Mouse (Mus musculus): ENCODE measurements at regions not wholly inside any gene's neighbourhood (a gene's known extent, or its start where the extent isn't known, plus 50 kb on each side); places are given as distances from the start of the nearest gene placed in this dataset.

- WGBS: 37% methylated on average over 6 of the region's 6 CpGs
- Histone ChIP-seq H3K36me3 (replicated peaks) (no peaks in the 10 kb centered on the region), H3K9me3 (no peaks in the 10 kb centered on the region), H3K9ac (no peak overlapping the region), H3K4me2 (no peak overlapping the region), H3K27ac (0 out of 2 replicates have a peak overlapping the region, but pooled peaks have one; percentile 29), H3K27me3 (replicated peaks) (no peaks in the 10 kb centered on the region), H3K4me1 (peaks cover 17% of the 10 kb centered on the region; the same call in 1 of the 2 replicates), H3K4me3 (no peak overlapping the region)
- ATAC-seq (replicated peaks): no peak; the same call in 1 of the 2 replicates
Observed at GRCm38 (mm10) chr4:87384469-87385044, 154.3 kb upstream of the Slc24a2 start.

- H3K4me1 ChIP-seq: 0 out of 2 replicates have a peak, but pooled peaks cover 12% of the 10 kb centered on the region
- H3K4me3 ChIP-seq: no peak overlapping the region
- H3K27ac ChIP-seq: no peak overlapping the region
- ATAC-seq (replicated peaks): no peak
- no peaks in the 10 kb centered on the region for H3K9me3 ChIP-seq
- H3K36me3 ChIP-seq (replicated peaks): no peaks in the 10 kb centered on the region
- no peak overlapping the region for H3K9ac ChIP-seq
- WGBS: 84% methylated on average over 5 of the region's 5 CpGs
- no peaks in the 10 kb centered on the region for H3K27me3 ChIP-seq (replicated peaks)
- H3K4me2 ChIP-seq: no peak overlapping the region
Observed at GRCm38 (mm10) chr4:87380716-87381115, 150.4 kb upstream of the Slc24a2 start.

- H3K9me3 ChIP-seq: no peaks in the 10 kb centered on the region
- no peak overlapping the region for H3K27ac ChIP-seq
- no peak overlapping the region for H3K4me2 ChIP-seq
- no peaks in the 10 kb centered on the region for H3K27me3 ChIP-seq (replicated peaks)
- H3K4me3 ChIP-seq: no peak overlapping the region
- no peak overlapping the region for H3K9ac ChIP-seq
- 0 out of 2 replicates have a peak, but pooled peaks cover 5% of the 10 kb centered on the region for H3K4me1 ChIP-seq
- H3K36me3 ChIP-seq (replicated peaks): no peaks in the 10 kb centered on the region
- ATAC-seq (replicated peaks): no peak
- WGBS: 72% methylated on average over 4 of the region's 4 CpGs
Observed at GRCm38 (mm10) chr4:87379516-87380173, 149.4 kb upstream of the Slc24a2 start.

GRCm38 (mm10) chr4:87371960-87372359 lies 141.7 kb upstream of the Slc24a2 start:
- Histone ChIP-seq H3K27me3 (replicated peaks) (no peaks in the 10 kb centered on the region), H3K4me1 (peaks cover 24% of the 10 kb centered on the region), H3K36me3 (replicated peaks) (no peaks in the 10 kb centered on the region), H3K4me3 (no peak overlapping the region), H3K4me2 (no peak overlapping the region), H3K9me3 (no peaks in the 10 kb centered on the region), H3K27ac (no peak overlapping the region), H3K9ac (no peak overlapping the region)
- no peak for ATAC-seq (replicated peaks)
- 44% methylated on average over 7 of the region's 7 CpGs for WGBS

GRCm38 (mm10) chr4:87369626-87370234 lies 139.5 kb upstream of the Slc24a2 start:
- ATAC-seq (replicated peaks): peak; percentile 22; the same call in 1 of the 2 replicates
- H3K4me3 ChIP-seq: no peak overlapping the region
- H3K27me3 ChIP-seq (replicated peaks): no peaks in the 10 kb centered on the region
- no peaks in the 10 kb centered on the region for H3K9me3 ChIP-seq
- no peaks in the 10 kb centered on the region for H3K36me3 ChIP-seq (replicated peaks)
- H3K4me1 ChIP-seq: peaks cover 24% of the 10 kb centered on the region
- peak overlapping the region; percentile 56 for H3K4me2 ChIP-seq
- H3K27ac ChIP-seq: peak overlapping the region; percentile 88; the same call in 1 of the 2 replicates
- 7% methylated on average over 14 of the region's 14 CpGs for WGBS
- no peak overlapping the region for H3K9ac ChIP-seq

- Histone ChIP-seq H3K4me1 (peaks cover 24% of the 10 kb centered on the region), H3K27me3 (replicated peaks) (no peaks in the 10 kb centered on the region), H3K4me3 (peak overlapping the region; percentile 41), H3K9me3 (no peaks in the 10 kb centered on the region), H3K36me3 (replicated peaks) (no peaks in the 10 kb centered on the region), H3K27ac (peak overlapping the region; percentile 88), H3K4me2 (peak overlapping the region; percentile 56), H3K9ac (peak overlapping the region; percentile 62)
- 2% methylated on average over 20 of the region's 20 CpGs for WGBS
- peak; percentile 89 for ATAC-seq (replicated peaks)
Observed at GRCm38 (mm10) chr4:87368413-87369160, 138.3 kb upstream of the Slc24a2 start.

- Histone ChIP-seq H3K36me3 (replicated peaks) (no peaks in the 10 kb centered on the region), H3K9ac (peak overlapping the region; percentile 62), H3K4me3 (peak overlapping the region; percentile 41), H3K4me1 (peaks cover 24% of the 10 kb centered on the region), H3K27ac (peak overlapping the region; percentile 88), H3K9me3 (no peaks in the 10 kb centered on the region), H3K27me3 (replicated peaks) (no peaks in the 10 kb centered on the region), H3K4me2 (peak overlapping the region; percentile 56)
- ATAC-seq (replicated peaks): peak; percentile 90
- WGBS: 7% methylated on average over 19 of the region's 19 CpGs
Observed at GRCm38 (mm10) chr4:87367732-87368412, 137.6 kb upstream of the Slc24a2 start.

- Histone ChIP-seq H3K36me3 (replicated peaks) (no peaks in the 10 kb centered on the region), H3K4me3 (no peak overlapping the region)
- 7% methylated on average over 6 of the region's 6 CpGs for WGBS
Observed at GRCm38 (mm10) chr4:87362201-87362600, 131.9 kb upstream of the Slc24a2 start.

GRCm38 (mm10) chr4:87359483-87359882 lies 129.2 kb upstream of the Slc24a2 start:
- Histone ChIP-seq H3K4me3 (no peak overlapping the region), H3K27ac (no peak overlapping the region), H3K4me1 (no peaks in the 10 kb centered on the region), H3K9me3 (no peaks in the 10 kb centered on the region), H3K36me3 (replicated peaks) (no peaks in the 10 kb centered on the region), H3K9ac (no peak overlapping the region), H3K4me2 (no peak overlapping the region), H3K27me3 (replicated peaks) (no peaks in the 10 kb centered on the region)
- WGBS: 50% methylated on average over 9 of the region's 9 CpGs
- ATAC-seq (replicated peaks): no peak

More at GRCm38 (mm10) chr4:87362201-87362600, 131.9 kb upstream of the Slc24a2 start:
- no peak overlapping the region for H3K27ac ChIP-seq
- H3K4me1 ChIP-seq: no peaks in the 10 kb centered on the region
- no peaks in the 10 kb centered on the region for H3K27me3 ChIP-seq (replicated peaks)
- peak; percentile 92 for ATAC-seq (replicated peaks)
- no peak overlapping the region for H3K9ac ChIP-seq
- H3K4me2 ChIP-seq: no peak overlapping the region
- no peaks in the 10 kb centered on the region for H3K9me3 ChIP-seq

- Histone ChIP-seq H3K9me3 (no peaks in the 10 kb centered on the region), H3K27ac (no peak overlapping the region), H3K9ac (no peak overlapping the region), H3K4me1 (no peaks in the 10 kb centered on the region), H3K4me2 (no peak overlapping the region), H3K4me3 (no peak overlapping the region), H3K27me3 (replicated peaks) (no peaks in the 10 kb centered on the region), H3K36me3 (replicated peaks) (no peaks in the 10 kb centered on the region)
- 86% methylated on average over 3 of the region's 3 CpGs for WGBS
- ATAC-seq (replicated peaks): no peak
Observed at GRCm38 (mm10) chr4:87359004-87359403, 128.7 kb upstream of the Slc24a2 start.

GRCm38 (mm10) chr4:87332968-87333367 lies 102.7 kb upstream of the Slc24a2 start:
- Histone ChIP-seq H3K4me1 (no peaks in the 10 kb centered on the region), H3K9ac (no peak overlapping the region), H3K4me3 (no peak overlapping the region), H3K27ac (no peak overlapping the region), H3K27me3 (replicated peaks) (no peaks in the 10 kb centered on the region), H3K4me2 (no peak overlapping the region), H3K9me3 (no peaks in the 10 kb centered on the region), H3K36me3 (replicated peaks) (no peaks in the 10 kb centered on the region)
- ATAC-seq (replicated peaks): no peak
- WGBS: 70% methylated on average over 2 of the region's 2 CpGs

GRCm38 (mm10) chr4:87329136-87329535 lies 98.9 kb upstream of the Slc24a2 start:
- Histone ChIP-seq H3K27me3 (replicated peaks) (no peaks in the 10 kb centered on the region), H3K9me3 (no peaks in the 10 kb centered on the region), H3K4me3 (no peak overlapping the region), H3K4me1 (no peaks in the 10 kb centered on the region), H3K36me3 (replicated peaks) (no peaks in the 10 kb centered on the region), H3K27ac (no peak overlapping the region), H3K4me2 (no peak overlapping the region), H3K9ac (no peak overlapping the region)
- 76% methylated on average over 6 of the region's 6 CpGs for WGBS
- ATAC-seq (replicated peaks): no peak
